Mouse (Mus musculus) lung, embryonic 15.5 days (tissue): ENCODE results near the gene Pxt1. TPM values are rescaled to one million over a fixed set of nuclear protein-coding genes. Genes with fewer than 3 reads are reported as not detected.

ENCODE experiments used
- ATAC-seq: fragments of 200-750 bp; cut with Nextera tagmentation; 2 replicates; pipeline ENCODE4 v1.8.0; 2017; ENCODE audit warnings: moderate number of reproducible peaks, borderline replicate concordance; ENCODE audit not compliant: low FRiP score, low TSS enrichment; ENCODE audit errors: extremely low read depth
- H3K27ac ChIP-seq: fragments of 300-500 bp; sonication (generic); 2 replicates; pipeline ENCODE4 v1.5.1; 2015; ENCODE audit warnings: moderate library complexity, mild to moderate bottlenecking, inconsistent platforms
- H3K27me3 ChIP-seq: fragments of 300-500 bp; sonication (generic); 2 replicates; pipeline ENCODE4 v1.6.1; 2015; ENCODE audit warnings: inconsistent platforms
- H3K36me3 ChIP-seq: fragments of 300-500 bp; sonication (generic); 2 replicates; pipeline ENCODE4 v1.6.1; 2015; ENCODE audit warnings: inconsistent platforms
- H3K4me1 ChIP-seq: fragments of 300-500 bp; sonication (generic); 2 replicates; pipeline ENCODE4 v1.6.1; 2015; ENCODE audit warnings: inconsistent platforms
- H3K4me2 ChIP-seq: fragments of 300-500 bp; sonication (generic); 2 replicates; pipeline ENCODE4 v1.6.1; 2015; ENCODE audit warnings: inconsistent platforms, mild to moderate bottlenecking, moderate library complexity
- H3K4me3 ChIP-seq: fragments of 300-500 bp; sonication (generic); 2 replicates; pipeline ENCODE4 v1.5.1; 2015; ENCODE audit warnings: mild to moderate bottlenecking, inconsistent platforms
- H3K9ac ChIP-seq: fragments of 300-500 bp; sonication (generic); 2 replicates; pipeline ENCODE4 v1.6.1; 2015; ENCODE audit warnings: inconsistent platforms
- H3K9me3 ChIP-seq: fragments of 300-500 bp; sonication (generic); 2 replicates; pipeline ENCODE4 v1.6.1; 2016; ENCODE audit warnings: inconsistent platforms
- WGBS: fragments of 180-500 bp; shearing (Covaris S2); methylation state at CpG from one replicate; pipeline ENCODE4 v1.1.7; 2015; 5-methylcytosine and 5-hydroxymethylcytosine counted together
- polyA plus RNA-seq: library from polyadenylated mRNA; unstranded; fragments of >200 nt; fragmentation: Nextera tagmentation; extraction: Ambion mirVana; gene quantifications from 2 replicates; pipeline ENCODE4 v1.2.1, GENCODE M21; 2015

Pxt1 gene
- polyA plus RNA-seq, 1 experiment from 2014 or later, result 0.15 TPM

DNA sequence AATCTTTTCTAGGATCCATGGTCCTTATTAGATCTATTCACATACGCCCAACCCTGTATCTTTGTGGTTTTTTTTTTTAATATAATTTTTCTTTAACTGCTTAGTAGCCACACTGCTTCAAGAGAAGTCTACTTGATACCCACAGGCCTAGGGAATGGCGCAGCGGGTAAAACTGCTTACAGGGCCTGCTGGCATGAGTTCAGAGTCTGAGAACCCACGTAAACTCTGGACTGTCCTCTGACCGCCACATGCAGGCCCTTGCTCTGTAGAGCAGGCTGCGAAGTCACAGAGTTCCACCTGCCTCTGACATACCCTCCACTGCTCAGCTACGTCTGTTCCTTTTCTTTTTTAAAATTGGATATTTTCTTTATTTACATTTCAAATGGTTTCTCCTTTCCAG, 841 bp upstream of the Pxt1 start:
- no peak for ATAC-seq
- no peak overlapping the region for H3K9ac ChIP-seq
- WGBS, result 82% methylated on average over 7 of the region's 7 CpGs

DNA sequence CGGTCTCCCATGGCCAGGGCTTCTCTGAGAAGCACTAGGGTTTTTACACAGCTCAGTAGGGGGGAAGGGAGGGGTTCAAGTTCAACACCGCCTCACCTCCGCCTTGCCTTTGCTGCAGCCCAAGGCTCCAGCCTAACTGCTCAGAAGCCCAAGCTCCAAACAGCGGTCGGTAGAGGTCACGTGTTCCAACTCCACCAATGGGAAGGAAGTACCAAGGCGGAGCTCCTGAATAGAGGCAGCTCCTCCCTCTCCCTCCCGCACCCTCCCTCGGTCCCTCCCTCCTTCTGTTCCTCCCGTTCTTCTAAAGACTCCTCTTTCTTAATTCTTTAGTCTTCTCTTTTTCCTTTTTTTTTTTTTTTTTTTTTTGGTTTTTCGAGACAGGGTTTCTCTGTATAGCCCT, 1.5 kb downstream of the Pxt1 start:
- H3K27me3 ChIP-seq, result no peaks in the 10 kb centered on the region
- WGBS, result 69% methylated on average over 10 of the region's 11 CpGs
- ATAC-seq, result no peak
- no peak overlapping the region for H3K4me2 ChIP-seq
- H3K36me3 ChIP-seq, result no peaks in the 10 kb centered on the region
- H3K9ac ChIP-seq, result no peak overlapping the region
- no peaks in the 10 kb centered on the region for H3K9me3 ChIP-seq
- no peak overlapping the region for H3K4me3 ChIP-seq
- H3K27ac ChIP-seq, result no peak overlapping the region
- H3K4me1 ChIP-seq, result no peaks in the 10 kb centered on the region

More for the DNA sequence above, 841 bp upstream of the Pxt1 start:
- Histone ChIP-seq H3K27me3 (no peaks in the 10 kb centered on the region), H3K4me2 (no peak overlapping the region), H3K27ac (no peak overlapping the region), H3K9me3 (no peaks in the 10 kb centered on the region; the same call in 1 of the 2 replicates), H3K36me3 (no peaks in the 10 kb centered on the region), H3K4me3 (no peak overlapping the region), H3K4me1 (no peaks in the 10 kb centered on the region)

DNA sequence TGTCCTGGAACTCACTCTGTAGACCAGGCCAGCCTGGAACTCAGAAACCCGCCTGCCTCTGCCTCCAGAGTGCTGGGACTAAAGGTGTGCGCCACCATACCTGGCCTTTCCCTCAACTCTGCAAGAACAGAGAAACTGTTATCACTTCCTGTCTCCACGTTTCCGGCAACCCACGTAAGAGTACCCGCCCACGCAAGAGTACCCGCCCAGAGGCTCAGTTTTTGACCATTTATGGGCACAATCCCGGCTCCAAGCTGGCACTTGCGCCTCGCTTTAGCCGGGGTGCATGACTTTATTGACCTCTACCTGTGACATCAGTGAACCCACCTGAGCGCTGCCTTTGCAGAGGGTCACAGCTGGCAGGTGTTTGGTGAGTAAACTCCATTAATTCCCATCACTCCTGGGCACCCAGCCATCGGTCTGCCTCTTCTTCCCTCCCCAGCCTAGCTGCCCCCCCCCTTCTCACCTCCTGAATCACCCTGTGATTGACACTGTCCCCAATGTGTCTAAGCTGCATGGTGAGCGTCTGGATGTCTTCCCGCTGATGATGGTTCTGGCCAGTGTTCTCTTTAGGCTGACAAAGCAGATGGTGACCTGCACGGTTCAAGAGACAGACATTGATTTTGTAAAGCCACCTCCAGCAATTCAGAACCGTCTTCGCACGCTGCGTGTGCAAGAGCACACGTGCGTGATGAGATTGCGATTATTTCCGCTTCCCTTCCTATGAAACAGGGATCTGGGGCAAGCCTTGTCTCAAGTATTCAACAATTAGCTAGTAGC, 2.7 kb downstream of the Pxt1 start:
- WGBS, result 88% methylated on average over 25 of the region's 25 CpGs
- no peak for ATAC-seq
- H3K36me3 ChIP-seq, result no peaks in the 10 kb centered on the region
- H3K4me2 ChIP-seq, result no peak overlapping the region
- no peaks in the 10 kb centered on the region for H3K4me1 ChIP-seq
- no peak overlapping the region for H3K27ac ChIP-seq
- H3K9ac ChIP-seq, result no peak overlapping the region
- no peaks in the 10 kb centered on the region for H3K9me3 ChIP-seq
- H3K4me3 ChIP-seq, result no peak overlapping the region
- H3K27me3 ChIP-seq, result no peaks in the 10 kb centered on the region

DNA sequence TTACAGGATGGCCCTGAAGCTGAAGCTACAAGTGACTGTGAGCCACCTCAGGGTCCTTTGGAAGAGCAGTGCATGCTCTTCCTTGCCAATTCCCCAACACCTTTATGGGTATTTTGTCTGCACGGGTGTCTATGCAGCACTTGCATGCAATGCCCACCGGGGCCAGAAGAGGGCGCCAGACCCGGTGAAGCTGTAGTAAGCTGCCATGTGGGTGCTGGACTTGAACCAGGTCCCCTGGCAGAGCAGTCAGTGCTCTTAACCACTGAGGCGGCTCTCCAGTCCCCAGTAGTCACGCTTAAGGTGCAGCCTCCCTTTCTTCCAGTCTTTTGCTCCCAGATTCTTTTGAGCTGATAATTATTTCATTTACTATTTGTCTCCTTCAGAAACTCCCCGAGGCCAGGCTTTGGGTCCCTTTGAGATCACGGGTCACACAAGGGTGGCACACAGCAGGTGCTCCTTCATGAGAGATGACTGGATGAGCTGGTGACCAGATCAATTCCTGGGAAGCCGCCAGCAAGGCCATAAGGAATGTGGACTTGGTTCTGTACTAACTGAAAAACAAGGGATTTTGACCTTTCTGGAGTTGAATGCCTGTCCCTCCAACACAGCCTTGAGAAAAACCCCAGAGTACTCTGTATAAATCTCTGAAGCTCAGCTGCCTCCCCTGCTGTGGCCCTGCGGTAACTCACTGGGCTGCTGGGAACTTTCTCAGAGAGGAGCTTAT, 6.9 kb downstream of the Pxt1 start:
- Histone ChIP-seq H3K4me2 (no peak overlapping the region), H3K4me3 (no peak overlapping the region), H3K27me3 (no peaks in the 10 kb centered on the region), H3K9ac (no peak overlapping the region), H3K4me1 (no peaks in the 10 kb centered on the region), H3K9me3 (no peaks in the 10 kb centered on the region), H3K27ac (no peak overlapping the region), H3K36me3 (no peaks in the 10 kb centered on the region)
- WGBS, result 76% methylated on average over 10 of the region's 10 CpGs
- ATAC-seq, result no peak

DNA sequence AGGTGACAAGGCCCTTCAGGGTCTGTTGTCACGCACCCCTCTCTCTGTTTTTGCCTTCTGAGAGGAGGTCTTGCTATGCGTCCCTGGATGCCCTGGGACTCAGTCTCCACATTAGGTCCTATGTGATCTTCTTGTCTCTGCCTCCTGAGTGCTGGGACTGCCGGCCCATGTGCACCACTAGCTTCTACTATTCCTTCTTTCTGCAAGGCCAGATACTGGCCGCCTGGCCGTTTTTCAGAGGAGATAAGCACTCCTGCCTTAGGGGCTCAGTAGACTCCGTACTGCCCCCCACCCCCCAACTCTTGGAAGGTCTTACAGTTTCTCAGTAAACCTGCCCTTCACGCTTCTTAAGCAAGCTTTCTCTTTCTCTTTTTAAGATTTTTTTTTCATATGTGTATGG, 7.5 kb downstream of the Pxt1 start:
- Histone ChIP-seq H3K4me3 (no peak overlapping the region), H3K9ac (no peak overlapping the region), H3K9me3 (no peaks in the 10 kb centered on the region), H3K4me2 (no peak overlapping the region), H3K27me3 (no peaks in the 10 kb centered on the region), H3K27ac (no peak overlapping the region), H3K36me3 (no peaks in the 10 kb centered on the region), H3K4me1 (peaks cover 4% of the 10 kb centered on the region; the same call in 1 of the 2 replicates)
- ATAC-seq, result no peak
- 84% methylated on average over 7 of the region's 7 CpGs for WGBS

DNA sequence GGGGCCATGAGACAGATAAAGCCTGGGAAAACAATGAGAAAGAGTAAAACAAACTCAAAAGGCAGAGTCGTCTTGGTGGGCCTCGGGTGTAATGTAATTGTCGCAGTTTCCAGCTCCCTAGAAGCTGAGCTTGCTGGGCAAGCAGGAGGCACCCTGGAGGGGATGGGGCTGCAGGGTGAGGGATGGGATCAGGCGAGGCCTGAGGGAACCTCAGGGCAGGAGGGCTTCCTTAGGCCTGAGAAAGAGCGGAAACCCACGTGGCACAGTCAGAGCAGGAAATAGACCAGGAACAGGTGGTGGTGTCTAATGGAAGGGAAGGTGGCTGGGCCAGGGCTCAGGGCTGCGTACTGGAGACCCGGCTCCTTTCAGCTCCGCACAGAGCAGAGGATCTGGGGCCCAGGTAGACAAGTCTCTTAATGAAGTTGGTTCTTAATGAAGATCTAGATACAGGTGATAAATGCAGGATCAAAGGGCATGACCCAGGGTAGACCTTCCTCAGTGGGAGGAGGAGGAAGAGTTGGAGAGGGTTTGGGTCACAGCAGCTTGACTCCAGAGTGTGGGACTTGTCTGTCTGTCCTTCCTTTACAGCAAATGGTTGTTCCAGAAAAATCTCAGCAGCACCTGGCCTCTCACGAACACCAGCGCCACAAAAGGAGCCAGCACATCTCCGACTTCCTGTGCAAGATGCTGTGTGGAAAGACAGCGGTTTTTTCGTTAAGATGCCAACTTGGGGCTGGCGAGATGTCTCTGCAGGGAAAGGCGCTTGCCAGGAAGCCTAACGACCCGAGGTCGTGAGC, 9.3 kb downstream of the Pxt1 start:
- WGBS, result 65% methylated on average over 19 of the region's 19 CpGs
- Histone ChIP-seq H3K9me3 (no peaks in the 10 kb centered on the region), H3K4me2 (no peak overlapping the region), H3K4me3 (no peak overlapping the region), H3K4me1 (peaks cover 18% of the 10 kb centered on the region), H3K27ac (no peak overlapping the region), H3K36me3 (no peaks in the 10 kb centered on the region), H3K9ac (no peak overlapping the region), H3K27me3 (no peaks in the 10 kb centered on the region)
- no peak for ATAC-seq

DNA sequence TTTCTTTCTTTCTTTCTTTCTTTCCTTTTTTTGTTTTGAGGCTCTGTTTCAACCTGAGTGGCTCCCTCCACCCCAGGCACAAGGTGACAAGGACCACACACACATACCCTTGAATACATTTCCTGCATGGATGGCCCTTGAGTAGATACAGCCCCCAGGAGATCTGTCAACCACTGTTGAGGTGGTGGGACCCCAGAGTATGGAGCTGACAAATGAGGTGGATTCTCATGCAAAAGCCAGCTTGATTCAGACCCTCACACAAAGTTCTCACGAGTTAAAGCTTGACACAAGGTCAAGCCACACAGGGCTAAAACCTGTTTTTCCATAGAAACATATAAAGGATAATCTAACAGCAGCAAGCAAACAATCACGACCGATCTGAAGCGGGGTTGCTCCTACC, 11.4 kb downstream of the Pxt1 start:
- no peak overlapping the region for H3K4me2 ChIP-seq
- no peak overlapping the region for H3K4me3 ChIP-seq
- no peak for ATAC-seq
- no peaks in the 10 kb centered on the region for H3K27me3 ChIP-seq
- H3K9ac ChIP-seq, result no peak overlapping the region
- H3K9me3 ChIP-seq, result no peaks in the 10 kb centered on the region
- no peak overlapping the region for H3K27ac ChIP-seq
- H3K36me3 ChIP-seq, result no peaks in the 10 kb centered on the region
- H3K4me1 ChIP-seq, result peaks cover 18% of the 10 kb centered on the region
- 76% methylated on average over 4 of the region's 4 CpGs for WGBS

DNA sequence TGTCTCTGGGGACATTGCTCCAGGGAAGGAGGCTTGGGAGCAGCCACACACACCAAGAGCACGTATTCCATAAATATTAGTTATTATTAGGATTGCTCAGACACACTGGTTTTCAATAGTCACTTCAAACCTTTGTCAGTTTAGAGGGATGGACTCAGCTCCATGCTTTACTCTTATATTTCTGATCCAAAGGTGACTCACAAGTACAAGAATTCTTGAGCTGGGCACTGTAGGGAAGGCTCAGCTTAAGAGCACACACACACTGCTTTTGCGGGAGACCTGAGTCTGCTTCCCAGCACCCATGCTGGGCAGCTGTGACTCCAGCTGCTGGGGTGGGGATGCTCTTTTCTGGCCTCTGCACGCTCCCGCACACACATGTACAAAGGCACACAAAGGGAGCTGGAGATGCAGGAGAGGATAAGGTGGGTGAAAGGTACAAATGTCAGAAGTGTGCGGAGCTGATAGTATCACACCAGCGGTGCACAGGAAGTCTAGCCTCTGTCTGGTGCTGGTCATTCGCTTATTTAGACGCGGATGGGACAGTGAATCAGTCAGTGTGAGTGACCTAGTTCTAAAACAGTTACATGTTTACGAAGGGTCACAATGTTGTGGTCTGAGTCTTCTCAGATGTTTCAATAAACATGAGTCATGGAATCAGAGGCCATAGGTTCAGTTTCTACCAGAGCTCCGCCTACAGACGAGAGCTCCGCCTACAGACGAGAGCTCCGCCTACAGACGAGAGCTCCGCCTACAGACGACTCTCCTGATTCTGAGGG, 12.0 kb downstream of the Pxt1 start:
- Histone ChIP-seq H3K27me3 (no peaks in the 10 kb centered on the region), H3K9ac (no peak overlapping the region), H3K27ac (peak overlapping the region; percentile 90), H3K36me3 (no peaks in the 10 kb centered on the region), H3K9me3 (no peaks in the 10 kb centered on the region), H3K4me3 (no peak overlapping the region), H3K4me2 (no peak overlapping the region), H3K4me1 (peaks cover 18% of the 10 kb centered on the region)
- WGBS, result 82% methylated on average over 18 of the region's 18 CpGs
- no peak for ATAC-seq

DNA sequence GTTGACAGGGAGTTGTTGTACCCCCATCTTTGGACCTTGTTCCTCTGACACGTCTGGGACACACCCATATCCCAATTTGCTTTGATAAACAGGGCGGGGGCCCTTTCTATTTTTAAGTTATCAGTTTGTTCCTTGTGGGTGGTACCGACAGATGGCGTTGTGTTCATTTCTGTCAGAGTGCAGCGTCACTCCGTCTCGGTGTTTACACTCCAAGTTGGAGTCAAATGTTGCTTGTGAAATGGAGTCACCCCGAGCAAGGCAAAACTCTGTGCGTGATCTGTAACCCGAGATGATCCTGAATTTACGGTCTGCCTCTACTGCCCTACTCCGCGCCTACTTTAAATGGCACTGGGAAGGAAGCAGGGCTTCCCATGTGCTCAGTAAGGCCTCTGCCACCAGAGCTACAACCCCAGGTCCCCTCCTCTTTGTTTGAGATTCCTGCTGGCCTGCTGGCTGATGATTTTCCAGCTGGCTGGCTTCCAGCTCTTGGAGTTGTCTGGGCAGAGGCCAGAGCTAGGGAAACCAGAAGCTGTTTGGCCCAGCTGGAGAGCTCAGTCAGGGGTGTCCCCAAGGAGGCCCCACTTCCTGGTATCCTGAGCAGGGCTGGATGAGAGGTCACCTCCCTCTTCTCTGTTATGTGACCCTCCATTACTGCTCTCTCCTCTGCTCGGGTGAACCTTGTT, 13.1 kb downstream of the Pxt1 start:
- peaks cover 18% of the 10 kb centered on the region for H3K4me1 ChIP-seq
- no peak overlapping the region; the same call in 1 of the 2 replicates for H3K4me3 ChIP-seq
- no peaks in the 10 kb centered on the region for H3K9me3 ChIP-seq
- ATAC-seq, result peak; percentile 88
- H3K27me3 ChIP-seq, result no peaks in the 10 kb centered on the region
- no peak overlapping the region for H3K9ac ChIP-seq
- H3K27ac ChIP-seq, result peak overlapping the region; percentile 90
- H3K36me3 ChIP-seq, result no peaks in the 10 kb centered on the region
- WGBS, result 3% methylated on average over 14 of the region's 14 CpGs
- peak overlapping the region; percentile 47 for H3K4me2 ChIP-seq

DNA sequence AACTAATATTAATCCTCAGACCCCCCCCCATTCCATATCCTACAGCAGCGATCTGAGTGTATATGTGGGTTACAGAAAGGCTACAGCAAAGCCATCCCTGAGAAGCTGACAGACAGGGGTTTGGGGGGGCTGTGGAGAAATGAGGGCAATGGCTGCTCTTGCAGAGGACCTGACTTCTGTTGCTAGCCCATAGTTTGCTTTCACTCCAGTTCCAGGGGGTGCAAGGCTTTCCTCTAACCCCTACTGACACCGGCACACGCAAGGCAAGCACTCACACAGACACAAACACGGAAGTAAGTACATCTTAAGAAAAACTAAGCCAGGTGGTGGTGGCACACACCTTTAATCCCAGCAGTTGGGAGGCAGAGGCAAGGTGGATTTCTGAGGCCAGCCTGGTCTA, 14.3 kb downstream of the Pxt1 start:
- H3K4me2 ChIP-seq, result no peak overlapping the region
- no peaks in the 10 kb centered on the region for H3K36me3 ChIP-seq
- no peak for ATAC-seq
- peaks cover 18% of the 10 kb centered on the region for H3K4me1 ChIP-seq
- H3K27ac ChIP-seq, result no peak overlapping the region
- H3K9me3 ChIP-seq, result no peaks in the 10 kb centered on the region
- no peak overlapping the region for H3K9ac ChIP-seq
- WGBS, result 84% methylated on average over 4 of the region's 4 CpGs
- no peak overlapping the region for H3K4me3 ChIP-seq
- H3K27me3 ChIP-seq, result no peaks in the 10 kb centered on the region

DNA sequence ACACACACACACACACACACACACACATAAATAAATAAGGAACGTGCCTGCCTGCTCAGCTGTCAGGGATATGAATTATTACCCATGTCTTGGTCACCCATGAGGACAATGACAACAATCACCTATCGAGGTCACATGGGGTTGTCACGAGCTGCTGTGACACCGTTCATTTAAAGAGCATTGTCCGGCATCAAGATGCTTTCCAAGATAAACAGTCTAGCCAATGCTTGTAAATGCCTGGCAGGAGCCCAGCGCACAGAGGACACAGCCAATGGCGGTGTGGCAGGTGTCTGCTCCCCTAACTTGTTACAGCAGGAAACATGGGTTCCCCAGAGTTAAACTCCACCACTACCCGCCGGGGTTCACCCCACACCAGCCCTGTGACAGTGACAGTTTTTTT, 15.6 kb downstream of the Pxt1 start:
- ATAC-seq, result no peak
- Histone ChIP-seq H3K36me3 (no peaks in the 10 kb centered on the region), H3K4me3 (no peak overlapping the region), H3K27me3 (no peaks in the 10 kb centered on the region), H3K4me1 (peaks cover 18% of the 10 kb centered on the region), H3K9me3 (no peaks in the 10 kb centered on the region), H3K4me2 (no peak overlapping the region), H3K27ac (no peak overlapping the region), H3K9ac (no peak overlapping the region)
- 55% methylated on average over 9 of the region's 9 CpGs for WGBS
